Mouse (Mus musculus): ENCODE data around the gene Nudt21.
"Not testable (repeated sequence)": the region's sequence is repeated elsewhere in the genome, so short reads cannot be mapped to it uniquely, and the experiment has no call there.

The Nudt21 gene

DNA sequence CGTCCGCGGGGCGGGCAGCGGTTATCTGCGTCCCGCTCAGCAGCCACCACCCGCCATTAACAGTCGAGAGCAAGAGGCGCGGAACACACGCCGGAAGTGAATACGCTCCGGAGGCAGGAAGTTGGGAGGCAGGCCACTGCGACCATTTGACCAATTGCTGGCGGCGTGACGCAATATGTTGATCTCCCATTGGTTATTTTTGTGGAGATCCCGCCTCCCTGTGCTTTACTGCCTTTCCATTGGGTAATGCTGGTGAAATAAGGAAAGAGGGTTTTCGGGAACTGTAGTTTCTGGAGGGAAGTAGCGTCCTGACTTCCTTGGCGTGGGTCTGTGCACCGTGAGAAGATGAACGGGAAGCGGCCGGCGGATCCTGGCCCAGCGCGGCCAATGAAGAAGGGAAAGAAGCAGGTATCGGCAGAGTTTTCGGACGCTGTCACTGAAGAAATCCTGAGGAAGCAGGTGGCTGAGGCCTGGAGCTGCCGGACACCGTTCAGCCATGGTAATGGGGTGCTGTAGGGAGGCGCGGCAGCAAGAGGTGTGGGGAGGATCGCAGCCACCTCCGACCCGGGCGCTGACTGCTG is at the start of gene Nudt21, which contains the start of gene Ogfod1:
Nudt21 (minus strand) TSS at position 88 of the 581 bp plus-strand sequence.
Ogfod1 (plus strand) TSS at position 255 of the 581 bp plus-strand sequence.
- DNase-seq = peak; percentile 97

DNA sequence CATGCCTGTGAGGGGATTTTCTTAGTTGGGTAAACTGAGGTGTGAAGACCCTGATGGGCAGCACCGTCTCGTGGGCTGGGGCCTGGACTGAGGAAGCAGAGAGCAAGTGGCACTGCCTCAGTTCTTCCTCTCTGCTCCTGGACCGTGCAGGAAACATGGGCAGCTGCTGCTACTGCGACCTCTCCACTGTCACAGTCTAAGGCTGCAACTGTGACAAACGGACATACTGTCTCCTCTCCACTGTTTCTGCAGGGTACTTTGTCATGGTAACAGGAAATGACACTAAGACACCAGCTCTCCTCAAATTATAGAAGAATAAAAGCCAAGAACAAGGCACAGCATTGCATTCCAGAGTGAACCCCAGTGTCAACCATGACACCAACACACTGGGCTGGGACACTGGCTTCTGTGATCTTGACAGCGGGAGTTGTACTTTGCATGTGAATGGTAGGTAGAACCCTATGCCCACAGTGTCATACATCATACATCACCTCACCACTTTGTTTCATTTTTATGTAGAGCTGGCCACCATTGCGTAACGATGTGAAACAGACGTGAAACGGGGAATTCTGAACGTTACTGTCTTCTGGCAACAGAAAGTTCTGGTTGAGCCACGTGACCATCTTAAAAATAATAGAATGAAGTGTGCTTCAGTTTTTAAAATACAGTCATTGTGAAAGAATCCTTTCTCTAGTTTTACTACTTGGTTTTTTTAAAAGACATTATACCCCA is 39.8 kb upstream of the Nudt21 start:
- no peak for DNase-seq

DNA sequence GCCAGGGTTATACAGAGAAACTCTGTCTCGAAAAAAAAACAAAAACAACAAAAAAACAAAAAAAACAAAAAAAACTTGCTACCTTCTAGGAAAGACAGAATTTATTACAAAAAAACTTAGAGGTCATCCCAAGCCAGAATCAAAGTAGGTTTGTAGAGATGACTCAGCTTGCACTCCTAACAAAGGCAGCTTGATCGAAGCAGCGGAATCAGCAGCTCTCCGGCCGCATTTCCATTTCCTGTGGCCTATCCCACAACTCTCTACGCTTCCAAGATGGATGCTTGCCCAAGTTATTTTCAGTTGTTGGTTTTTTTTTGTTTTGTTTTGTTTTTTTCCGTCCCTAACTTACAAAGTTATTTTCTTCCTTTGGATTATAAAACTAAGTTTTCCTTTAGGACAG is 32.0 kb upstream of the Nudt21 start:
- DNase-seq = no peak

DNA sequence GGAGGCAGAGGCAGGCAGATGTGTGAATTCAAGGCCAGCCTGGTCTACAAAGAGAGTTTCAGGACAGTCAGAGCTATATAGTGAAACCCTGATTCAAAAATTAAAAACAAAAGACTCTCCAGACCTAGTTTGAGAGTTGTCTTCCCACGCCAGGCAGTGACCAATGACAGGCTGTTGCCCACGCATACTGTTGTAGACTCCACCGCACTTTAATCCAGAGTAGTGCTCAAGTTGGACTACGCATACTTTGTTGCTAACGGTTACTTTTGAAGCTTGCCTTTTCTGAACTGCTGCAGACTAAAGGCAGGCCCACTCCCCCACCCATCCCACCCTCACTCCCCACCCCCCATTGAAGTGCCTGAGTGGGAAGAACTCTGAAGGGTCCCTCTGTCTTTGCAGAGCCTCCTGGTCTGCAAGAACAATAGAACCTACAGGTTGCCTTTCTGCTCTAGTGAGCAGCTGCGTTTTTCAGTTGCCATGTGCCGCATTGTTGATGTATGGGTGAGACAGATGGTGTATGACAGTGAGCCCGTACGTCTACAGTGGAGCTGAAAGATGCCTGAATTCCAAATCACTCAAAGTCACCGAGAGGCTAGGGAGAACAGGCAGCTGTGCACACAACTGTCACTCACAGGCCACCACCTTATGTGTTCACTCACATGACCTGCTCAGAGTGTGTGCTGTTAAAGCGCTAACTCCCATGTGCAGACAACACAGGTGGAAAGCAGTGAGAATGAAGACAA is 29.5 kb upstream of the Nudt21 start:
- no peak for DNase-seq

DNA sequence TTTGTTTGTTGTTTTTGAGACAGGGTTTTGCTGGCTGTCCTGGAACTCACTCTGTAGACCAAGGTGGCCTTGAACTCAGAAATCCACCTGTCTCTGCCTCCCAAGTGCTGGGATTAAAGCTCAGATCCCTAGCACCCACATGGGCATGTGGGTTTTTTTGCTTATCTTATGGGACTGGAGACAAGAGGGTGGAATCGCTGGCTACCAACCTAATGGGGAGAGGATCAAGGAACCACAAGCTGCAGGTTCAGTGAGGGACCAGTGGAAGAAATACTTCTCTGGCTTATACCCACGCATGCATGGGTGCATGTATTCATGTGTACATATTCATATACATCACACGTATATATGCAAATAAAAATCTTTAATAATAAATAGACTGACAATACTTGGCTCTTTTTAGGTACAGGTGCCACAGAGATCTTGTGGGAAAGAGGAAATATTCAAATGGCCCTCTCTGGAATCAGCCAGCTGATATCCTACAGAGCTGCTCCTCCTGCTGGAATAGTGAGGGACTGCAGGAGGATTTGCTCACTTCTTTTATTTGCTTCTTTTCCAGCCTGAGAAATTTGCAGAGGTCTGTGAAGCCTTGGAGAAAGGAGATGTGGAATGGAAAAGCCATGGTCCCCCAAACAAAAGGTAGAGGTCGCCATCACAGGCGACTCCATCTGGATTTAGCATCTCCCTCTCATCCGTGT is 20.5 kb upstream of the Nudt21 start:
- DNase-seq = no peak

DNA sequence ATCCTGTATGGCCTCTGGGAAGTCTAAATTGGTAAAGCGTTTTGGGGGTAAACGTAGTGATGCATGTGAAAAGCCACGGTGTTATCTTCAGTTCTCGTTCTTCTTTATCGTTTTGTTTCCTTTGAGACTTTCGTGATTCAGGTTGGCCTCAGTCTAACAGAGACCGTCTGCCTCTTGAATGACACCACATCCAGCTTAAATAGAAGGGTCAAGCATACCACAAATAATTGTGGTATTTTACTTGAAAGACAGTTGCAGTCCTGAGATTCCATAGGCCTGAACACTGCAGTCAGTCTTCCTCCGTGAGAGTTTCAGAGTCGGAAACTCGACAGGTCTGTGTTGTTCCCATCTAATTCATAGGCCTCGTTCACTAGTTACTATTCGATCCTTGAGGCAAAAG is 15.9 kb upstream of the Nudt21 start:
- no peak for DNase-seq

DNA sequence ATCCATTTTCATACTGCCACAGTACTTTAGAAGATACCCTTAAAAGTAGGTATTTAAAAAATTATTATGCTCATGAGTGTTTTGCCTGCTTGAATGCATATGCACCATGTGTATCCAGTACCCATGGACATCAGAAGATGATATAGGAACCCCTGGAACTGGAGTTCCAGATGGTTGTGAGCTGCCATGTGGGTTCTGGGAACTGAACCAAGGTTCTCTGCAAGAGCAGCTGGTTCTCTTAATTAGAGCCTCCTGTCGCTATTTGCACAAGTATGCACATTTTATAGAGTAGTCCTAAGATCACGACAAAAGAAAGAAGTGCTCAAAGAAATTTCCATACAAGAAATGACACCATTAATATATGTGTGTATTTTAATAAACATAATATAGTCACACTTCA is 11.0 kb upstream of the Nudt21 start:
- DNase-seq = no peak

DNA sequence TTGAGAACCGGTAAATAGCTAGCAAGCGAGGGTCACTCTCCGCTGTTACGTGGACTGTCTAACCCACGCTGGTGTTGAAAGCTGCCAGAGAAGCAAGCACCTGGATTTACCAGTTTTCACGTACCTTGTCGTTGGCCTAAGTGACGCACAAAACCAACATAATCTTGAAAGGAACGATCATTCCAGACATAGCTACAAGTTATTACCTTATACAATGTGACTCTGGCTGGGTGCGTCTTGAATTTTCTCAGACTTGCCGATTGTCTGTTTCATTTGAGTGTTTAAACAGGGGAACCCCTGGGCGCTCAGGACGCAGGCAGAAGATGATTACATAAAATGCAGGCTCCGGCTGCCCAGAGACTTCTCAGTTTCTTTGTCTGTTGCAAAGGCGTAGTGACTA is 975 bp upstream of the Nudt21 start:
- DNase-seq = peak; percentile 11

DNA sequence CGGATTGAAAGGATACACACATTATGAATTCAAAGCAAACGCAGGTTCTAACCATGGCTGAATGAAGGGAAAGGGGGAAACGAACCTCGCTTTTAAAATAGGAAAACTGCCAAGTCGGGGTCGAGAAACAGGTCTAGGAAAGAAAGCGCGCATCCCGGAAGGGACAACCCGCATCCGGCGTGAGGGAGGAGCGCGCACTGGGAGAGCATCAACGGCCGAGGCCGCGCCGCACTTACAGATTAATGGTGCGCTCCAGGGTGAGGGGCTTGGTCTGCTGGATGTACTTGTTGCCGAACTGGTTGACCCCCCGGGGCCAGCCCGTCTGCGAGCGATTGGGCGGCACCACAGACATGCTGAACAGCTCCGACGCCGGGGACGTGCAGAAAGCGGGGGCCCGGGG is 290 bp downstream of the Nudt21 start:
- not testable (repeated sequence) for DNase-seq

DNA sequence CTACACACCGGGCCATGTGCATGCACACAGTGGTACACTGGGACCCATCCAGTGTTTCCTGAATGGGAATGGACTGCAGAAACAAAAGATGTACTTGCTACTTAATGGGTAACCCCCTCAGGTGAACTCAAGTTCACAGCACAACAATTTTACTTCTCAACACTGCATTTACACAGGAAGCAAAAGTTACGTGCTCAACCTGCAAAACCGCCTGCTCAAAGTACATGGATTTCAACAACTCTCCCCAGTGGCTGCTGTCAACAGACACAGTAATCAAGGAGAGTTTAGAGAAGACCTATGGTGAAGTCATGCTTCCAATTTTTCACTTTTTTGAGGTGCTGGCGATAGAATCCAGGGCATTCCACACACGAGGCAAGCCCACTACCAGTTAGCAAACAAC is 1.6 kb downstream of the Nudt21 start:
- no peak for DNase-seq

DNA sequence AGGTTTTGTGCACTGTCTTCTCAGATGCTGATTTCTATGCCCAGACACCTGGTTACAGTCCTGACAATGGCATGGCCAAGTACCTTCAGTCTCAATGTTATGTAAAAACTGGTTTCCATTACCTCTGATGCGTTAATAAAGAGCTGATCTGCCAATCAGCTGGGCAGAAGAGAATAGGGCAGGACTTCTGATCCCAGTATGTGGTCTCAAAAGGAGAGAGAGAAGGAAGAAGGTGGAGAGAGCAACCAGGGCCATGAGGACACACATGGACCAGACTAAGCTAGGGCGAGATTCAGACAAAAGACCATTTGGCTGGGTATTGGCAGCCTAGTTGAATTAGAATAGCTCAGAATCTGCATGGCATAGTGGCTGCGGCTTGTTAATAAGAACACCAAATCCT is 3.2 kb downstream of the Nudt21 start:
- DNase-seq = no peak

DNA sequence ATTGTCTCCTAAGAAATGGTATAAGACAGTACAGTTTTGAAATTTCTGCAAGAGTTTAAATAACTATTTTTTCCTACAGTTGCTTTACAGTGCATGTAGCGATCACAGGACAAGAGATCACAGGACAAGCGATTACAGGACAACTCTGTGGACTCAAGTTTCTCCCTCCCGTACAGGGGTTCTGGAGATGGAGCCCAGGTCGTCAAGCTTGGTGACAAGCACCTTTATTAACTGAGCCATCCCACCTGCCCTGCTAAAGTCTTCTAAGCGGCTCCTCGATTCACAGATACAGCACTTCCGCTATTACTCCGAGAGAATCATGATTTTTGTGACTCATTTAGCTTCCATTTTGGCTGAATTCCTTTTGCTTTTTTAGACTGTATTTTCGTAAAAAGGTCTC is 7.1 kb downstream of the Nudt21 start:
- no peak for DNase-seq

DNA sequence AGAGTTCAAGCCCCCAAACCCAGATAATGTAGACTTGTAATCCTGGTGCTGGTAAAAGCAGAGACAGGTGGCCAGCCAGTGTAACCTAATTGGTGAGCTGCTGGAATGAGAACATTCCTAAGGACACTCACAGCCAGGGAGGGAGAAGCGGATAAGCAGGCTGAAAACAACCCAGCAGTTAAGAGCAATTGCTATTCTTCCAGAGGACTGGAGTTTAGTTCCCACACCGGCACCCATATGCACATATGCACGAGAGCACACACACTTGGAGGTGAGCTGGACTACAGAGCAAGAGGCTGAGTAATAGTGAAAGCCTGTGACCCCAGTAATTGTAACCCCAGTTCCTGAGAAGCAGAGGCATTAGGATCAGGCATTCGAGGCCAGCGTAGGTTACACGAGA is 12.9 kb downstream of the Nudt21 start:
- no peak for DNase-seq

DNA sequence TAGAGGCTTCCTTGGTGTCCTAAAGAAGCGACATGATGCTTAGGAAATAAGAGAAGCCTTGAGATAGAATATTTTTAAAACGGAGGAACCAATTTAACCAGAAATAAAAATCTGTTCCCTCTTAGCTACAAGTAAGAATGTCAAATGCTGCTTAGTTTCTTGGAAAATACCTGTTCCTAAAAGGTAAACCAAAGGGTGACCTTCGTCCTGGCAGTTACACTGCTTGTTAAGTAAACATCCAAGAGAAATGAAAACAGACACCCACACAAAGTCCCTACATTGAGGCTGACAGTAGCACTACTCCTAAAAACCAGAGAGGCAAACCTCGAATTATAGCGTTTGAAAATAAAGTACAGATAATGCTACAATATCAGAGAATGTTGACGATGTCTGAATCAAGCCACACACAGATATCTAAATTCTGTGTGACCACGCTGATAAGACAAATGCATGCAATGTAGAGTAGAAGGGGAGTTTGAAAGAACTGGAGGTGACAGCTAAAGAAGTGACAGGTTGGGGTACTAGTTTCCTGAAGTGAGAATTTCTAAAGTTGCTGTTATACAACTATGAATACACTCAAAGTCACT is 23.7 kb downstream of the Nudt21 start:
- no peak for DNase-seq

DNA sequence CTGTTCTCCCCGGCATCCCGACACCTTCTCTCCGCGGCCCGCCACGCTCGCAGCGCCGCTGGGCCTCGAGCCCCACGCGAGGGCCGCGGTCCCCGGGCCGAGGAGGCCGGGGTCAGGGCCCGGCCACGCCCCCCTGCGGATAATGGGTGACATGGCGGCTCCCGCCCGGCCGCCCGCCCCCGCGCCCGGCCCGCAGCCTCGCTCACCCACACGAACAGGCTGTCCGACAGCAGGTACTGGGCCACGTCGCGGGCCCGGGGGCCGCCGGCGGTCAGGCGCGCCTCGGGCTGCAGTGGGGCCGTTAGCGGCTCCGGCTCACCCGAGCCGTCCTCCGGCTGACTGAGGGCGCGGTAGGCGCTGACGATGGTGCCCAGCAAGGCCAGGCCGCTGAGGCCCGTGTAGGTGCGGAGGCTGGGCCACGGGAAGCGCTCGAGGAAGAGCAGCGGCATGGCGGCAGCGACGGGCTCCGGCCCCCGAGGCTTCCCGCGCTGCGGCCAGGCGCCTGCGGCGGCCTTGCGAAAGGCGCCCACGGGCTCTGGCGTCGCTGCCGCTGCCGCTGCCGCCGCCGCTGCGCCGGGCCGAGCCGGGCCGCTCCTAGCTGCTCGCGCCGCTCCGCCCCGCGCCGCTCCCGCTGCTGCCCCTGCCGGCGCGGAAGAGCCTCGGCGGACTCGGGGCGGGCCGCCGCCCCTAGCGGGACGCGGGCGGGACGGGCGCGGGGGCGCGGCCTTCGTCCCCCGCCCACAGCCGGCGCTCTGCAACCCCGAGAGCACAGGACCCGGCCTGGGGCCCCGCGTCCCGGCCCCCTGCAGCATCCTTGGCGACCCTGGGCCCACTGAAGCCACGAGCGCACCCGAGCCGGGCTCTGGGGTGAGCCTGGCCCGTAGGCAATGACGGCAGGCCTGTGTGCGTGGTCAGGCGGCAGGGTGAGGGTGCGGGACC is 24.5 kb downstream of the Nudt21 start, which contains the start of gene Amfr:
Amfr (minus strand) TSS at position 830 of the 939 bp plus-strand sequence.
- peak; percentile 55 for DNase-seq

DNA sequence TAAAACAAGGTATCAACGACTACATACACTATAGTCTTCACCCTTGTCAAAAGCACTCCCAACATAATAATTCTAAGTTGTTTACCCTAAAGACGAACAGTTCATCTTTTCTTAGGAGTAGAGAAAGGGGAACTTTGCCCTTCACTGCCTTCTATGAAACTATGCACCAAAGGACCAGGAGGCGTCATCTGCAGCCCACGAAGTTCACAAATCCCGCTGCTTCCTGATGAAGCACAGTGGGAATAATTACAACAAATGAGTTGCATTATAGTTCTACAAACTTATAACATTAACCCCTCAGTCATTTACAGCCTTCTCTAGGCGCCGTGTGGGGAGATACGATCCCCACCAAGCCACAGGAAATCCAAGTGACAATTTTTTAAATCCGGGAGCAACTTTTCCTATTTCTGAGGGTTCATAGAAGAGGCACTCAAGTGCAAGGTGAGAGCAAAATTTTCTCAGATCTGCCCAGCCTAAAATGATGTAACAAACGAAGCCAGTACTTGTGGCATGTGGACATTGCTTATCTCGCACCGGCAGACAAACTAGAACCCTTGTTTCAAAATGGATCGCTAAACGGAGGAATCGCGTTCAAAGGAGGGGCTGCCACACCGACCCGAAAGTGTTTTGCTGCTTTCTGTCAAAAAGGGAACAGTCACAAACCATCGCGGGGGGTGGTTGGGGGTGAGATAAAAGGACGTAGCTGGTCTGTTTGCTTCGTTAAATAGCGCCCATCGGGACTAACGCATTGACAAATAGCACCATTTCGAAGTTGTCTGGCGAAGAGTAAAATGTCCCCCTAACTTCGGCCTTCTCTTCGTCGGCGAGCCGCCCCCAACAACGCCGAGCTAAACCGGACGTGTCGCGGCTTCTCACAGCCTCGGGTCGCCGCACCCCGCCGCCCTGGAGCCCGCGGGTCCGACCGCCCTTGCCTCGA is 25.5 kb downstream of the Nudt21 start:
- DNase-seq = peak; percentile 11

DNA sequence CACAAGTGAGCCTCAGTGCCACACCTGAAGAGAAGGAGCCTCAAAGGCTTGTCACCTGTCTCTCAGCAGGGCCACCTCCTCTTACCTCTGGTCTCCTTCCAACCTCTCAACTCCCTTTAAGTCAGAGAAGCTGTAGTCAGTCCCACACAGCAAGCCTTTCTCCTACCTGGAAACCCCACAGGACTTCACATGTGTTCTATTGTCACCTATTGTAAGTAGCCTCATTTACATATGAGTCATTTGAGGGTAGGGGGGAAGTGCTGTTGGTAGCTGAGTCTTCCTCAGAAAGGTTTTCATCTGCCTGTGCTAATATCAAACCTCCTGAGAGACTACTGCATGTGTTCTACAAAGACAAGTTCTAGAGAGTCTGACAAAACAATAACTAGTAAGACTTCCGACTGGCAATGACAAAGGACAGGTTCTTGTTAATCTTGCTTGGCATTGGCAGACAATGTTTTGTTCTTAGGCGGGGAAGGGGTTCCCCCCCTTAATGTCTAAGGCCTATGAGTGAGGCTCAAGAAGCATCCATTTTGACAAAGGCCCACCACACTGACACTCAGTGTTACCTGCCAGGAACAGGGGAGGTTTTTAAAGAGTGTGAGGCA is 26.6 kb downstream of the Nudt21 start:
- no peak for DNase-seq

DNA sequence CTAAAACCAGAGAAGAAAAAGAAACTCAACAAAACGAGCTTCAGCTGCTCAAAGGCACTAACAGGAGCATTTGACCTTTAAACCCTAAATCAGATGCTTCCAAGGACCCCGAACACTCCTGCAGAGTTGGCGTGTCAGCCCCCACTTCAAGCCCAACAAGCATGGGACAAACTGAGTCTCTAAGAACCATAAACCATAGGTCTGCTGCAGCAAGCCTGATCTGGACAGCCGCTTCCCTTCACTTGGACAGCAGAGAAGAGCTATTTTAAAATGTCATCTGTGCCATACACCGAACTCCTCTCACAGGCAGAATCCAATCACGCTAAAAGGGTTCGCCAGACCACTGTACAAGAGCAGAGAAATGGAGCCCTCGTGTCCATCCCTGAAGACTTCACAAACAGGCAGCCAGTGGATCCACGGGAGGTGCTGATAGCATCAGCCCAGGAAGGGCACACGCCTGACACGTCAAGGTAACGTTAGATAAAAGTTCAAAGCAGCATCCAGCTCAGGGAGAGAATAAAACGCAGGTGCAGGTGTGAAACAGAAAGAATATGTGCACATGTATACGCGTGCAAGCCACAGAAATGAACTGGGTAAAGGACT is 27.5 kb downstream of the Nudt21 start:
- DNase-seq = no peak

DNA sequence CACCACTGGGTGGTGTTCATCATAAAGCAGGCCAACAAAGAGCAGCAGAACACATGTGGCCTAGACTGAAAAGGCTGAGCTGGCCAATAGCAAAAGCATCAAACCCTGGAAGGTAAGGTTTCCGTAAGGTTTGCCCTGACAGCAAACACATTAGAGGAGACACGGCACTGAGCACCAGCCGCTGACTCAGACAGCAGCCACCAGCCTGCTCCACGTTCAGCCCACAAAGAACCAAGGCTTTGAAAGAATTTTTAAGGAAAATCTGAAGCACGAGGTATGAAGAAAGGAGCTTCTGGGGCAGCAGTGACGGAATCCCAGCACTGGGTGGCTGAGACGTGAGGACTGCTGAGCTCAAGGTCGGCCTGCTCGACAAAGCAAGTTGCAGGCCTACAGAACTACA is 32.7 kb downstream of the Nudt21 start:
- no peak for DNase-seq

DNA sequence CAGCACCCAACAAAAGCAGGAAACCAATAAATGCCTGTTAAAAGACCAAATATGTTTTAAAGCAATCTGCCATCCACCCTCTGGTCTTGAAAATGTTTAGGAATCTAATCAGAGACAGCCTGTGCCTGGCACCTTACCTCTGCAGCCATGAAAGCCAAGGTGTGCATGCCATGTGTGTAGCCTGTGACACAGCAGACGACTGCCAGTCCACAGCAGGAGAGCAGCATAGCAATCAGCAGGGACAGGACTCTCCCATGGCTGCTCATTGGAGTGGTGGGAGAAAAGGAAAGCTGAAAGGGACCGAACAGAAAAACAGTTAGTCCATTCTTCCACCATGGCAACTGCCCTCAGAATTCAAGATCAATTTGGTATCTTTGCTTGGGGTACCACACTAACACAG is 37.9 kb downstream of the Nudt21 start:
- DNase-seq = no peak

Measured in kidney, adult 11 months (tissue).